Mouse (Mus musculus) embryonic fibroblast, embryonic 13.5 days (primary cell): Measurements from ENCODE around the gene Acsm4.
A peak's percentile ranks its signal among the peaks of the same experiment; 100 is the strongest.

Source experiments
- CTCF ChIP-seq: IDR thresholded peaks from 2 replicates; pipeline ENCODE4 v1.5.1; 2011; ENCODE audit warnings: mild to moderate bottlenecking, control low read depth, low read length, moderate library complexity, borderline replicate concordance; ENCODE audit not compliant: insufficient read depth
- POLR2A ChIP-seq: IDR thresholded peaks from 2 replicates; pipeline ENCODE4 v1.6.1; 2011; ENCODE audit warnings: low read depth, mild to moderate bottlenecking, control low read depth, low read length, moderate library complexity

- TF ChIP-seq CTCF (peak; percentile 49; the same call in 1 of the 2 replicates), POLR2A (no peak)
Observed at GRCm38 (mm10) chr7:119673465-119673864, 16.4 kb upstream of the Acsm4 start.
